Mouse (Mus musculus): Measurements from ENCODE around the gene Zfp462. TPM values are rescaled to one million over a fixed set of nuclear protein-coding genes. Genes with fewer than 3 reads are reported as not detected.

Gene Zfp462
- polyA plus RNA-seq, 1 experiment from 2014 or later = 13.6 TPM

DNA sequence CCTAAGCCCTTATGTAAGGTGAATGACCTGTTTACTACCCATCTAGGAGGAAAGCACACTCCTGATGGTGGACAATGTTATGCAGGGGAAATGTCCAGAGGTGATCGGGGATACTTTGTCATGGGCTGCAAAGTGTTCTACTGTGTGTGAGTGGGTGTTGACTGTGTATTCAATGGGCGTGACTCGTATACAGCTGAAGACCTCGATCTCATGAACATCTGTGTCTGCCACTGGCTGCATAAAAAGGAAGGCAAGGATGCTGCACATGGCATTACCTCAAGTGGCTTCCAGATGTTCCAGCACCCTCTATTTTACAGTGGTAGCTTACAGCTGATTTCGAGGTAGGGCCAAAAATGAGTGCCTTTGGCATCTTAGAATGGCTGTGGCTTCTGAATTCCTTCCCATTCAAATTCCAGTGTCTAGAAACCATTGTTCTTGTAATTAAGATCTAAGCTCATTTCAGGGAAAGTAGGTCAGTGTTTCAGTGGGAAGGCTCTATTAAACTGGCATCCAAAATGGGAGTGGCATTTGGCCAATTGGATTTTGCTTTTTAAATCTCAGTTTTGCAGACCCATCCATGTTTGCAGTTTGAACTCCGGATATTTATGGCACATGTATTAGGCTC is 96.4 kb downstream of the Zfp462 start:
- Histone ChIP-seq H3K4me3 (no peak overlapping the region), H3K27ac (peak overlapping the region; percentile 2; the same call in 1 of the 2 replicates), H3K27me3 (ENCODE audit: poor library complexity, severe bottlenecking) (no peaks in the 10 kb centered on the region), H3K9me3 (no peaks in the 10 kb centered on the region), H3K4me1 (peaks cover 27% of the 10 kb centered on the region), H3K36me3 (replicated peaks) (peaks cover 100% of the 10 kb centered on the region)
- WGBS = 90% methylated on average over 6 of the region's 6 CpGs
- DNase-seq (ENCODE audit: extremely low spot score, low spot score) = no peak

DNA sequence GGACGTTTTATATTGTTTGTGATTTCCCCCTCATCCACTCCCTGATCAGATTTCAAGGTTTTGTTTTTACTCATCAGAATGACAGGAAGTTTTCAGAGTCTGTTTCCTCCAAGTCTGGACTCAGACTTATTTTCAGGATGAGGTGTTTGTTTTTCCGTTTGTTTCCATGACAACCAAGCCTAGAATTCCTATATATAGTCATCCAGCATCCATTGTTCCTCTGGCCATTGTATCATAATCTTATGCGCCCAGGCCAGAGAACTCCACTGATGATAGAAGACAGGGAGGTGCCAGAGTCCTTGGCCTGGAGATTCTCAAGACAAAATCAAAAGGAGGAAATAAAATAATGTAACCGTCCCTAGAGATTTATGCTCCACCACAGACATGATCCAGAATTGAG is 97.7 kb downstream of the Zfp462 start:
- Histone ChIP-seq H3K27ac (no peak overlapping the region), H3K36me3 (replicated peaks) (peaks cover 100% of the 10 kb centered on the region), H3K27me3 (ENCODE audit: poor library complexity, severe bottlenecking) (no peaks in the 10 kb centered on the region), H3K4me3 (no peak overlapping the region), H3K9me3 (no peaks in the 10 kb centered on the region), H3K4me1 (peaks cover 27% of the 10 kb centered on the region)
- no peak for DNase-seq (ENCODE audit: extremely low spot score, low spot score)
- 76% methylated on average over 4 of the region's 4 CpGs for WGBS

DNA sequence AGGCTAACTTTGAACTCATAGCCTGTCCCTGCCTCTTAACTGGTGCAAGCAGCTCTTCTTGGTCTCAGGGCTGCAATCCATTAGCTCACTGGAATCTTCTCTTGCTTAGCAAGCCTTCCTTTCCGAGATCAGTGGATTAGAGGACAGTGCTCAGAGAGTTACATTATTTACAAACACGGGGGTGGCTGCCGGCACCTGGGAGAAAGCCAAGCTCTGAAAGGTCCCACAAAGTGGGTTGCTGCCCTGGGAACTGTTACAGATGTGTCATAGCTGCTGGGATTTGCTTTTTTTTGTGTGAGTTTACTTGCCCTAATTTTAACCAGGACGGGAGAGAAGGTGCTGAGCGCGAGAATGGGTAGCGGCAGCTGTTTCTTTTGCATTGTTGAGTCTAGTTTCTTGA is 102.4 kb downstream of the Zfp462 start:
- Histone ChIP-seq H3K4me3 (no peak overlapping the region), H3K36me3 (replicated peaks) (peaks cover 100% of the 10 kb centered on the region), H3K27ac (no peak overlapping the region), H3K9me3 (no peaks in the 10 kb centered on the region), H3K4me1 (peaks cover 2% of the 10 kb centered on the region), H3K27me3 (ENCODE audit: poor library complexity, severe bottlenecking) (no peaks in the 10 kb centered on the region)
- WGBS = 88% methylated on average over 7 of the region's 7 CpGs
- no peak for DNase-seq (ENCODE audit: extremely low spot score, low spot score)

DNA sequence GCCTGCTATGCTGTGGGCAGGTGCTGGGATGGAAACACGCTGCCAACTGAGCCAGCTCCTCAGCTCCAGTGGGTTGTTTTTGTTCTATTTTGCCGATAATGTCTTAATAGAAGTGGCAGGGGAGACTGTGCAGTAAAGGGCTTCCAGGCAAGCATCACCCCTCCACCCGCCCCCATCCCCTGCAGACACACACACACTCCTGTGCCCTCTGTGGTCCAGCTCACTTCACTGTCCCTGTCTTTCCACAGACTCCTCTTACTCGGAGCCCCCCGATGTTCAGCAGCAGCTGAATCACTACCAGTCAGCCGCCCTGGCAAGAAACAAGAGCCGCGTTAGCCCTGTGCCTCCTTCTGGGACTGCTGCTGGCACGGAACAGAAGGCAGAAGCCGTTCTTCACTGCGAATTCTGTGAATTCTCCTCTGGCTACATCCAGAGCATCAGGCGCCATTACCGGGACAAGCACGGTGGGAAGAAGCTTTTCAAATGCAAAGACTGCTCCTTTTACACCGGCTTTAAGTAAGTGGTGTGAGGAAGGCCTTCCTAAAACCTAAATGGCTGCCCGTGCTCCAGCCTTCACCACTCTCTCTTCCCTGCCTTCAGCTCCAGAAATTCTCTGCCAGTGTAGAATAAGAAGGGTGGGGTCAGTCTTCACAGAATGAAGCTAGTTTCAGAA is 105.2 kb downstream of the Zfp462 start:
- no peak for DNase-seq (ENCODE audit: extremely low spot score, low spot score)
- H3K27ac ChIP-seq = no peak overlapping the region
- peaks cover 100% of the 10 kb centered on the region for H3K36me3 ChIP-seq (replicated peaks)
- H3K4me1 ChIP-seq = no peaks in the 10 kb centered on the region
- 80% methylated on average over 16 of the region's 16 CpGs for WGBS
- no peaks in the 10 kb centered on the region for H3K9me3 ChIP-seq
- H3K27me3 ChIP-seq (ENCODE audit: poor library complexity, severe bottlenecking) = no peaks in the 10 kb centered on the region
- H3K4me3 ChIP-seq = no peak overlapping the region

DNA sequence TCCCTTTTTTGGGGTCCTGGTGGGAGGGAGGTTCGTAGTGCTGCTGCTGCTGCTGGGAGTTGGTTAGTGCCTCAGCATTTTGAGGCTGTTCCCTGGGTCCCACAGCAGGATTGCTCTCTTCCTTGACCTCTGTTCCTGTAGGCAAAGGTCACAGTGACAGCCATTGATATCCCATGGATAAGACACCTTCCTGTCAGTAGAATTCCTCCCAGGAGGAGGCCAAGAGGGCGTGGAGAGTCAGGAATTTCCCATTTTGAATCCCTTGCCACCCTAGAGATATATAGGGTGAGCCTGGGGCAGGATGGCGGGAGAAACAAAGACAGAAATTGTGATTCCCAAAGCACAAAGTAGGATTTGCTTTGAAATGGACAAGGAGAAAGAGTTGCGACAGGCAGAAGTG is 106.5 kb downstream of the Zfp462 start:
- H3K27ac ChIP-seq = no peak overlapping the region
- WGBS = 93% methylated on average over 4 of the region's 4 CpGs
- no peak overlapping the region for H3K4me3 ChIP-seq
- H3K27me3 ChIP-seq (ENCODE audit: poor library complexity, severe bottlenecking) = no peaks in the 10 kb centered on the region
- no peaks in the 10 kb centered on the region for H3K4me1 ChIP-seq
- H3K9me3 ChIP-seq = no peaks in the 10 kb centered on the region
- no peak for DNase-seq (ENCODE audit: extremely low spot score, low spot score)
- peaks cover 100% of the 10 kb centered on the region for H3K36me3 ChIP-seq (replicated peaks)

DNA sequence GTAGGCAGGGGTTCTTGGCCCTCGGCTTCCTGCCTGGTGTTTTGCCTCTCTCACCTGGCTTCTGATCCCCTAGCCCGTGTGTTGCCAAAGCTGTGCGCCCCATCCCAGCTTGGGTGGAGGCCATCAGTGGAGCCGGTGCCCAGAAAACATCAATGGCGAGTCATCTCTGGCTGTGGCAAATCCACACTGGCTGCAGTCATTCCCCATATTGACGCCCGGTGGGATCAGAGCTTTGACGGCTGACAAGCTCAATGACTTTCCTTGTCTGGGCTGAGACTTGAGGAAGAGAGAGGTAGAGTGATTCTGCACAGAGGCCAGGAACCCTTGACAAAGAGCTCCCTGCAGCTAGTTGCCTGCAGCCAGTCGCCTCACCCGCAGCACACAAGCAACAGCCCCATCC is 107.8 kb downstream of the Zfp462 start:
- 92% methylated on average over 10 of the region's 10 CpGs for WGBS
- peaks cover 99% of the 10 kb centered on the region for H3K36me3 ChIP-seq (replicated peaks)
- no peak for DNase-seq (ENCODE audit: extremely low spot score, low spot score)

DNA sequence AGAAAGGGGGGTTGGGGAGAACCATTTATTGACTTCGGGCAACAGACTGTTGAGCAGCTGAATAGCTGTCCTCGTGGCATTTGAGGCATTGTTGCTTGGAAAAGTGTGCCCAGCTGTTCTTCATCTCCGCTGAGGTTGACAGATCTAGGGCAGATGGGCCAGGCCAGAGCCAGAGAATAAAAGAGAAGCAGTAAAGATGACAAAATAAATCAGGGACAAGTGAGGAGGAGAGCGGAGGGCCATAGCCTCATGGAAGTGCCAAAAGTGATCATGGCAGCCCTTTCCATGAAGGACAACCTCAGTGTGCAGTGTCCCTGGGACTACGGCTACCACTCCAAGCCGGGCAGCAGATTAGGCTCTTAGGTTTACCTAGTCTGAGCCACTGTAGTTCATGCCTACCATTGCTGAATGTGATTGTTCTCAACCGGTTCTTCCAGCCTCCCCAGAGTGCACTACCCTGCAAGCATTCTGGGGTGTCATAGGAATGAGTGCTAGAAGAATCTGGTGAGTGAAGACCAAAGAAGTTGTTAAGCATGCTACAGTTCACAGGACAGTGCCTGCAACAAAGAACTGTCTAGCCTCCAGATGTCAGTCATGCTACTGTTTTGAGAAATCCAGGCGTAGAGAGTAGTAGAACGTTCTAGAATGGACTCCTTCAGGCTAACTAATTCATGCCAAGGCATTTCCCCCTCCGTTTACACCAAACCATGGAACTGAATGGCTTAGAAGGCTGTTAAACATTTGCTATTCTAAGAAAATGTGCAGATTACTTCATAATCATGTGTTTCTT is 113.0 kb downstream of the Zfp462 start:
- H3K36me3 ChIP-seq (replicated peaks) = peaks cover 99% of the 10 kb centered on the region
- no peak overlapping the region for H3K4me3 ChIP-seq
- no peaks in the 10 kb centered on the region for H3K4me1 ChIP-seq
- H3K27ac ChIP-seq = no peak overlapping the region
- 94% methylated on average over 10 of the region's 10 CpGs for WGBS
- no peaks in the 10 kb centered on the region for H3K27me3 ChIP-seq (ENCODE audit: poor library complexity, severe bottlenecking)
- DNase-seq (ENCODE audit: extremely low spot score, low spot score) = no peak
- no peaks in the 10 kb centered on the region for H3K9me3 ChIP-seq

More for the DNA sequence above, 107.8 kb downstream of the Zfp462 start:
- H3K27ac ChIP-seq = no peak overlapping the region
- no peaks in the 10 kb centered on the region for H3K9me3 ChIP-seq
- no peak overlapping the region for H3K4me3 ChIP-seq
- H3K4me1 ChIP-seq = no peaks in the 10 kb centered on the region
- no peaks in the 10 kb centered on the region for H3K27me3 ChIP-seq (ENCODE audit: poor library complexity, severe bottlenecking)

DNA sequence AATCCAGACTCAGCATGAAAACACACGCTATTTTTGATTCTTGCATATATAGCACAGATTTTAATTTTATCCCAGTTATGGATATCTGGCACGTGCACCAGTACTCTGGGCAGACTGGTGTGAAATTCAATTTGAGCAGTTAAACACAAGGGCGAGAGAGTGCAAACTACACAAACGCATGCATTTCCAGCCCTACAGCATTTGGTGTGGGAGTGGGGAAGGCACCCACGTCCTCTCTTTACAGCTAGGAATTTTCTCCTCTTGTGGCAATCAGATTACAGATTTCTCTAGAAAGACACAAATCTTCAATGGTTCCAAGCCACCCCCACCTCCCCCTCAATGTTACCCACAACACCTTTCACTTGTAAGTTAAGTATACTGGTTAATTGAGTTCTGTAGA is 114.1 kb downstream of the Zfp462 start:
- no peak for DNase-seq (ENCODE audit: extremely low spot score, low spot score)
- Histone ChIP-seq H3K4me1 (no peaks in the 10 kb centered on the region), H3K27me3 (ENCODE audit: poor library complexity, severe bottlenecking) (no peaks in the 10 kb centered on the region), H3K9me3 (no peaks in the 10 kb centered on the region), H3K4me3 (no peak overlapping the region), H3K36me3 (replicated peaks) (peaks cover 99% of the 10 kb centered on the region), H3K27ac (no peak overlapping the region)
- 89% methylated on average over 5 of the region's 5 CpGs for WGBS

DNA sequence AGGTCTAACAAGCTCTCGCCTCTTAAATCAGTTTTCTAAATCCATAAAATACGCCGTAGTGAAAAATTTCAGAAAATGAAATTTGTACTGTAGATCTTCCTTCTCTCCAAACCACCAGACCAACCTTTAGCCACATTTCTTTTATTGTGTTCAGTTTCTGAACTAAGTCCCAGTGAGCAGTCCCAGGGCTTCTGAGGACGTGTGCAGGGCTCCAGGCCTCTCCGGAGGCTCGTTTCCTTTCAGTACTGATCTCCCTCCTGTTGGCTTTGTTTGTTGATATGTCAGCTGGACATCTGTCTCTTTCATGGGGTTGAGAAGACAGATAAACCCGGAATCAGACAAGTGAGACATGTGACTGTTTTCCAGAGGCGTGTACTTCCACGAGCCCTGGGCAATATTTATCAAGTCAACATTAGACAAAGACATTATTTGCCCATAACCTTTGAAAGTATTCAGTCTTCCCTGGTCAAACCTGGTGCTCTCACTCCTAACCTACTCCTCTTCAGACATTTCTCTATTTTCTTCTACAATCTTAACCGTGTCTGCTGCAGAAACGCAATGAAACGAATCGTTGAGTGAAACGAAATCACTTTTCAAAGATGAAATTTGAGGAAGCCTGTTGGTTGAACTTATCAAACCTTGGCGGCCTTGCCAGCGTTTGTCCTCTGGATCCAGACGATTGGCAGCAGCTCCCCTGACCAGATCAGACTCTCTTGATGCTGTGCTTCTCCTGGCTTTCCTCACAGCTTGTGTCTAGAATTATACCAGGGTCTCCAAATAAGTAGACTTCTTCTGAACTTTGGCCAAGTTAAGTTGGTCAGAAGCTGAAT is 121.7 kb downstream of the Zfp462 start:
- Histone ChIP-seq H3K27me3 (ENCODE audit: poor library complexity, severe bottlenecking) (no peaks in the 10 kb centered on the region), H3K36me3 (replicated peaks) (peaks cover 98% of the 10 kb centered on the region), H3K27ac (no peak overlapping the region), H3K4me1 (no peaks in the 10 kb centered on the region; the same call in 1 of the 2 replicates), H3K9me3 (no peaks in the 10 kb centered on the region), H3K4me3 (no peak overlapping the region)
- 87% methylated on average over 17 of the region's 17 CpGs for whole genome bisulfite sequencing
- no peak for DNase-seq (ENCODE audit: extremely low spot score, low spot score)

DNA sequence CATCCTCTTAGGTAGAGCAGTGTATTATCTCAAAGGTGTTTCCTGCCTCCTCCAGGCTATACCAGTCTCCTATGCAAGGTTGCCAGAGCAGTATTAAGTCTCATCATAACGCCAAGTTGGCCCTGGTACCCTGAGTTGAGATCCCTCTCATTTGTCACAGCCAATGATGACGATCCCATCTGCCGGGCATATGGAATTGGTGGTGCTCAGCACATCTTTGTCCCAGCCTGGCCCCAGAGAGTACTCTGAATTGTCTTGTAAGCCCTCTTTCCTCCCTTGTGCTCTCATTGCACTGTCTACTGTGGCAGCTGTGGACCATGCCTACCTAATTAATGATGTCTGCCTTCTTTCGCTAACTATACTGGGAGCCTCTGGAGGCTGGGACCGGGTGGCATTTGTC is 126.7 kb downstream of the Zfp462 start:
- H3K27ac ChIP-seq = 0 out of 2 replicates have a peak overlapping the region, but pooled peaks have one; percentile 56
- 88% methylated on average over 5 of the region's 5 CpGs for WGBS
- peaks cover 2% of the 10 kb centered on the region for H3K4me1 ChIP-seq
- DNase-seq (ENCODE audit: extremely low spot score, low spot score) = no peak
- no peak overlapping the region for H3K4me3 ChIP-seq
- H3K27me3 ChIP-seq (ENCODE audit: poor library complexity, severe bottlenecking) = no peaks in the 10 kb centered on the region
- no peaks in the 10 kb centered on the region for H3K9me3 ChIP-seq
- H3K36me3 ChIP-seq (replicated peaks) = peaks cover 100% of the 10 kb centered on the region

DNA sequence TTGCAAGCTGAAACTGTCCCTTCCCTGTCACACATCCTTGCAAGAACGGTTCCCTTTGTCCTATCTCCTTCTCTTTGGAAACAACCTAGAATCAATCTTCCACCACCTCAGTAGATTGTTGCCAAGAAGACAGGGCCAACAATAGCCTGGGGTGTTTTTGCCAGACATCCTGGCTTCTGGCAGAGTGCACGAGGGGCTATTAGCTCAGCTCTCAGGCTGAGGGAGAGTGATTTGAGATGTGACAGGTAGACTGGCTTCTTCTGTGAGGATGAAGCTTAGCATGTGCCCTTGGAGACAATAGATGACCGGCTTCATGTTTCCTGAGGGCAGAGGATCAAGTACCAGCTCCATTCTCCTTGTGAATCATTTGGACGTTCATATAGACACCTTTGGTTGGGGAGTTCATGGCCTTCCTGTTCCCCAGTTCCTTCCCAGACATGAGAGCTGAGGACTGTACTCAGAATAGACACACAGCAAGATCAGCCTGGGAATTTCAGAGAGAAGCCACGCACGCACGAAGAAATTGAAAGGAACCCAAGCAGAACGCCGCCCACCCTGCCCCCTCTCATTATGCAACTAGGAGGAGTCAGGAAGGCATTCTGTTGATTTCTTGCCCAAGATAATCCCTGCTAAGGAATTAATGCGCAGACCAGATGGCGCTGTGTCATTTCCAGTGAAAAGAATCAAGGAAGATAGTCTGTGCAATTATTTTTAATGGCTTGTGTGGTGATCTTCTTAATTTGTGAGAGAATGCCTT is 132.5 kb downstream of the Zfp462 start:
- Histone ChIP-seq H3K27me3 (ENCODE audit: poor library complexity, severe bottlenecking) (no peaks in the 10 kb centered on the region), H3K9me3 (no peaks in the 10 kb centered on the region), H3K27ac (peak overlapping the region; percentile 79), H3K4me3 (no peak overlapping the region), H3K36me3 (replicated peaks) (peaks cover 100% of the 10 kb centered on the region), H3K4me1 (peaks cover 23% of the 10 kb centered on the region)
- WGBS = 64% methylated on average over 11 of the region's 11 CpGs
- DNase-seq (ENCODE audit: extremely low spot score, low spot score) = peak; percentile 26
